Mouse (Mus musculus) heart, postnatal 0 days (tissue): ENCODE results near the gene Kcnj1. TPM values are rescaled to one million over a fixed set of nuclear protein-coding genes. Genes with fewer than 3 reads are reported as not detected.
A peak's percentile ranks its signal among the peaks of the same experiment; 100 is the strongest.

Source experiments
- ATAC-seq: fragments of 200-750 bp; cut with Nextera tagmentation; 2 replicates; pipeline ENCODE4 v1.8.0; 2017; ENCODE audit warnings: low read depth, moderate number of reproducible peaks, moderate library complexity; ENCODE audit not compliant: insufficient read depth
- DNase-seq: peaks from one replicate; pipeline ENCODE4 v3.0.0-alpha.2; 2016; ENCODE audit warnings: low spot score
- H3K27ac ChIP-seq: fragments of 300-500 bp; sonication (generic); 2 replicates; pipeline ENCODE4 v1.5.1; 2014; ENCODE audit warnings: low read depth, mild to moderate bottlenecking
- H3K27me3 ChIP-seq: fragments of 300-500 bp; sonication (generic); 2 replicates; pipeline ENCODE4 v1.6.1; 2014; ENCODE audit warnings: low read length, mixed read lengths; ENCODE audit not compliant: control insufficient read depth, insufficient read depth
- H3K36me3 ChIP-seq: fragments of 300-500 bp; sonication (generic); replicated peaks from 2 replicates; pipeline ENCODE4 v1.6.1; 2014; ENCODE audit warnings: low read length, mixed read lengths; ENCODE audit not compliant: control insufficient read depth, insufficient read depth
- H3K4me1 ChIP-seq: fragments of 300-500 bp; sonication (generic); 2 replicates; pipeline ENCODE4 v1.6.1; 2014; ENCODE audit warnings: antibody characterized with exemption; ENCODE audit not compliant: control insufficient read depth, insufficient read depth
- H3K4me2 ChIP-seq: fragments of 300-500 bp; sonication (generic); 2 replicates; pipeline ENCODE4 v1.6.1; 2014; ENCODE audit warnings: low read depth, mild to moderate bottlenecking, low read length, moderate library complexity
- H3K4me3 ChIP-seq: fragments of 300-500 bp; sonication (generic); 2 replicates; pipeline ENCODE4 v1.5.1; 2014; ENCODE audit warnings: low read depth, low read length
- H3K9ac ChIP-seq: fragments of 300-500 bp; sonication (generic); replicated peaks from 2 replicates; pipeline ENCODE4 v1.6.1; 2014; ENCODE audit warnings: low read depth, low read length, mixed read lengths
- H3K9me3 ChIP-seq: fragments of 300-500 bp; sonication (generic); replicated peaks from 2 replicates; pipeline ENCODE4 v1.6.1; 2016; ENCODE audit warnings: low read length; ENCODE audit not compliant: control insufficient read depth
- CTCF ChIP-seq: IDR thresholded peaks from 2 replicates; pipeline ENCODE4 v1.5.1; 2016; ENCODE audit warnings: antibody characterized with exemption, control low read depth, low read depth
- EP300 ChIP-seq: IDR thresholded peaks from 2 replicates; pipeline ENCODE4 v1.6.1; 2016; ENCODE audit warnings: antibody characterized with exemption, low read depth
- WGBS: fragments of 180-500 bp; shearing (Covaris S2); extraction: QIAGEN DNeasy Blood & Tissue Kit; methylation state at CpG from one replicate; pipeline ENCODE4 v1.1.7; 2014; 5-methylcytosine and 5-hydroxymethylcytosine counted together
- polyA plus RNA-seq: library from polyadenylated mRNA; unstranded; fragments of >200 nt; fragmentation: Nextera tagmentation; extraction: Ambion mirVana; gene quantifications from 2 replicates; pipeline ENCODE4 v1.2.1, GENCODE M21; 2015
- total RNA-seq: library from RNA; depleted of rRNA; stranded (reverse); fragments of >200 nt; gene quantifications from 2 replicates; pipeline ENCODE4 v1.2.3, GENCODE M21; 2014; ENCODE audit warnings: low replicate concordance; rRNA removed

Kcnj1 gene
- total and polyA plus RNA-seq, 2 experiments from 2014 or later, result not detected

GRCm38 (mm10) chr9:32443115-32443514 is 70.8 kb downstream of the Kcnj1 start:
- Histone ChIP-seq H3K27me3 (no peaks in the 10 kb centered on the region), H3K9ac (no peak overlapping the region), H3K36me3 (0 out of 2 replicates have a peak, but pooled peaks cover 9% of the 10 kb centered on the region), H3K4me3 (no peak overlapping the region), H3K27ac (0 out of 2 replicates have a peak overlapping the region, but pooled peaks have one; percentile 25), H3K9me3 (no peaks in the 10 kb centered on the region), H3K4me2 (no peak overlapping the region), H3K4me1 (no peaks in the 10 kb centered on the region)
- DNase-seq (no peak), ATAC-seq (0 out of 2 replicates have a peak, but pooled peaks have one; percentile 20)
- 72% methylated on average over 3 of the region's 3 CpGs for WGBS
- TF ChIP-seq EP300, result no peak
- no peak for TF ChIP-seq CTCF

- peak; percentile 19 for DNase-seq
- WGBS, result 57% methylated on average over 6 of the region's 6 CpGs
- TF ChIP-seq EP300, result no peak
- TF ChIP-seq CTCF, result no peak
Measured at GRCm38 (mm10) chr9:32443817-32444216, 71.5 kb downstream of the Kcnj1 start.

GRCm38 (mm10) chr9:32444453-32445201 is 72.3 kb downstream of the Kcnj1 start:
- H3K27me3 ChIP-seq, result no peaks in the 10 kb centered on the region
- H3K36me3 ChIP-seq, result 0 out of 2 replicates have a peak, but pooled peaks cover 14% of the 10 kb centered on the region
- H3K4me1 ChIP-seq, result no peaks in the 10 kb centered on the region
- no peak overlapping the region for H3K9ac ChIP-seq
- H3K9me3 ChIP-seq, result no peaks in the 10 kb centered on the region
- no peak overlapping the region for H3K4me3 ChIP-seq
- WGBS, result 59% methylated on average over 6 of the region's 6 CpGs
- no peak for DNase-seq
- H3K4me2 ChIP-seq, result no peak overlapping the region
- TF ChIP-seq CTCF, result no peak
- TF ChIP-seq EP300, result no peak
- ATAC-seq, result no peak
- peak overlapping the region; percentile 7; the same call in 1 of the 2 replicates for H3K27ac ChIP-seq

More at GRCm38 (mm10) chr9:32443817-32444216, 71.5 kb downstream of the Kcnj1 start:
- peak; percentile 33; the same call in 1 of the 2 replicates for ATAC-seq
- H3K4me1 ChIP-seq, result no peaks in the 10 kb centered on the region
- H3K9me3 ChIP-seq, result no peaks in the 10 kb centered on the region
- H3K4me3 ChIP-seq, result no peak overlapping the region
- H3K9ac ChIP-seq, result no peak overlapping the region
- no peaks in the 10 kb centered on the region for H3K27me3 ChIP-seq
- no peak overlapping the region for H3K4me2 ChIP-seq
- 0 out of 2 replicates have a peak, but pooled peaks cover 9% of the 10 kb centered on the region for H3K36me3 ChIP-seq
- peak overlapping the region; percentile 25; the same call in 1 of the 2 replicates for H3K27ac ChIP-seq

- ATAC-seq (no peak), DNase-seq (no peak)
- Histone ChIP-seq H3K9ac (no peak overlapping the region), H3K27ac (no peak overlapping the region), H3K36me3 (0 out of 2 replicates have a peak, but pooled peaks cover 6% of the 10 kb centered on the region), H3K4me3 (no peak overlapping the region), H3K9me3 (no peaks in the 10 kb centered on the region), H3K4me1 (no peaks in the 10 kb centered on the region), H3K4me2 (no peak overlapping the region), H3K27me3 (no peaks in the 10 kb centered on the region)
- WGBS, result 59% methylated on average over 3 of the region's 3 CpGs
- no peak for TF ChIP-seq EP300
- peak; percentile 41 for TF ChIP-seq CTCF
Measured at GRCm38 (mm10) chr9:32445789-32446188, 73.5 kb downstream of the Kcnj1 start.

GRCm38 (mm10) chr9:32448766-32449165 is 76.5 kb downstream of the Kcnj1 start:
- TF ChIP-seq EP300 (no peak), CTCF (no peak)
- Histone ChIP-seq H3K4me2 (no peak overlapping the region), H3K36me3 (0 out of 2 replicates have a peak, but pooled peaks cover 4% of the 10 kb centered on the region), H3K9ac (no peak overlapping the region), H3K27me3 (no peaks in the 10 kb centered on the region), H3K4me1 (no peaks in the 10 kb centered on the region), H3K9me3 (no peaks in the 10 kb centered on the region), H3K4me3 (no peak overlapping the region), H3K27ac (no peak overlapping the region)
- ATAC-seq (no peak), DNase-seq (no peak)
- WGBS, result 69% methylated on average over 5 of the region's 5 CpGs

Other genes with a start within 250 kb of the Kcnj1 start
- gene Kcnj5, start 28.1 kb upstream of the Kcnj1 start, total RNA-seq, result 42.8 and 58.1 TPM in 2 replicates
- 31.9 and 32.5 TPM in 2 replicates for gene Kcnj5, start 28.1 kb upstream of the Kcnj1 start, polyA plus RNA-seq
- 25.9 and 29.5 TPM in 2 replicates for gene Fli1, start 170.4 kb downstream of the Kcnj1 start, total RNA-seq
- gene Fli1, start 170.4 kb downstream of the Kcnj1 start, polyA plus RNA-seq, result 19.0 and 19.2 TPM in 2 replicates